Mouse (Mus musculus): ENCODE measurements around the gene Pcdh9. TPM values are rescaled to one million over a fixed set of nuclear protein-coding genes. Genes with fewer than 3 reads are reported as not detected.

Gene Pcdh9
- polyA plus RNA-seq, 1 experiment from 2014 or later, result 0.51 TPM

DNA sequence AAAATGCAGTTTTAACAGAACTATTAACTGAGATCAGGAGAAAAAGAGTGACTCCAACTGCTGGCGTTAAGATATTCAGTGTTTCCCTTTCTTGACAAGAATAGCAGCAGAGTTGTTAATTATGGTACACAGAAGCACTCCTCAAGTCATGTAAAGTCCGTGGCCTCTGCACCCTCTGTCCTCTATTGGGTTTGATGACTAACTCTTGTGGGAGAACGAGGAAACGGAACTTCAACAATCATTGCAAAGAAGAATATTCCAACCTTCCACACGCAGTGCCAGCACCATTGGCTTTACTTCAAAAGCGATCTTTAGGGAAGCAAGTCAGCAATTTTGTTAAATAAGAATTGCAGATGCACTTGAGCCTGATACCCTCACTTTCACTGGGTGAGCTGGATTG lies 849.9 kb downstream of the Pcdh9 start:
- no peak for ATAC-seq (ENCODE audit: low read depth)
- Histone ChIP-seq H3K9ac (ENCODE audit: low read depth, low read length) (no peak overlapping the region), H3K4me2 (ENCODE audit: low read depth, low read length) (no peak overlapping the region), H3K9me3 (replicated peaks; ENCODE audit: control insufficient read depth, low read length) (no peaks in the 10 kb centered on the region), H3K27me3 (ENCODE audit: control insufficient read depth, insufficient read depth, low read depth, low read length) (no peaks in the 10 kb centered on the region), H3K4me1 (ENCODE audit: control insufficient read depth, low read depth, low read length) (no peaks in the 10 kb centered on the region), H3K4me3 (ENCODE audit: low read depth, low read length) (no peak overlapping the region), H3K36me3 (ENCODE audit: control insufficient read depth, insufficient read depth) (no peaks in the 10 kb centered on the region), H3K27ac (ENCODE audit: low read length) (no peak overlapping the region)
- WGBS (ENCODE audit: insufficient replicate concordance), result 70% methylated on average over 6 of the region's 6 CpGs

- H3K4me3 ChIP-seq (ENCODE audit: low read depth, low read length), result no peak overlapping the region
- no peaks in the 10 kb centered on the region for H3K36me3 ChIP-seq (ENCODE audit: control insufficient read depth, insufficient read depth)
- 59% methylated on average over 8 of the region's 8 CpGs for whole genome bisulfite sequencing (ENCODE audit: insufficient replicate concordance)
- no peak overlapping the region for H3K4me2 ChIP-seq (ENCODE audit: low read depth, low read length)
- no peaks in the 10 kb centered on the region for H3K4me1 ChIP-seq (ENCODE audit: control insufficient read depth, low read depth, low read length)
- H3K27me3 ChIP-seq (ENCODE audit: control insufficient read depth, insufficient read depth, low read depth, low read length), result no peaks in the 10 kb centered on the region
- H3K27ac ChIP-seq (ENCODE audit: low read length), result no peak overlapping the region
- ATAC-seq (ENCODE audit: low read depth), result no peak
- no peak overlapping the region for H3K9ac ChIP-seq (ENCODE audit: low read depth, low read length)
- no peaks in the 10 kb centered on the region for H3K9me3 ChIP-seq (replicated peaks; ENCODE audit: control insufficient read depth, low read length)
Measured at GRCm38 (mm10) chr14:93039326-93040221, 850.9 kb downstream of the Pcdh9 start.

GRCm38 (mm10) chr14:93009147-93010064 lies 881.1 kb downstream of the Pcdh9 start:
- no peaks in the 10 kb centered on the region for H3K27me3 ChIP-seq (ENCODE audit: control insufficient read depth, insufficient read depth, low read depth, low read length)
- no peak overlapping the region for H3K9ac ChIP-seq (ENCODE audit: low read depth, low read length)
- no peak overlapping the region for H3K4me2 ChIP-seq (ENCODE audit: low read depth, low read length)
- no peak overlapping the region for H3K27ac ChIP-seq (ENCODE audit: low read length)
- H3K4me1 ChIP-seq (ENCODE audit: control insufficient read depth, low read depth, low read length), result no peaks in the 10 kb centered on the region
- no peak overlapping the region for H3K4me3 ChIP-seq (ENCODE audit: low read depth, low read length)
- H3K9me3 ChIP-seq (replicated peaks; ENCODE audit: control insufficient read depth, low read length), result no peaks in the 10 kb centered on the region
- WGBS (ENCODE audit: insufficient replicate concordance), result 66% methylated on average over 5 of the region's 5 CpGs
- no peak for ATAC-seq (ENCODE audit: low read depth)
- H3K36me3 ChIP-seq (ENCODE audit: control insufficient read depth, insufficient read depth), result no peaks in the 10 kb centered on the region

Data from liver, embryonic 16.5 days (tissue).